Mouse (Mus musculus): ENCODE data around the gene Bend7.

DNA sequence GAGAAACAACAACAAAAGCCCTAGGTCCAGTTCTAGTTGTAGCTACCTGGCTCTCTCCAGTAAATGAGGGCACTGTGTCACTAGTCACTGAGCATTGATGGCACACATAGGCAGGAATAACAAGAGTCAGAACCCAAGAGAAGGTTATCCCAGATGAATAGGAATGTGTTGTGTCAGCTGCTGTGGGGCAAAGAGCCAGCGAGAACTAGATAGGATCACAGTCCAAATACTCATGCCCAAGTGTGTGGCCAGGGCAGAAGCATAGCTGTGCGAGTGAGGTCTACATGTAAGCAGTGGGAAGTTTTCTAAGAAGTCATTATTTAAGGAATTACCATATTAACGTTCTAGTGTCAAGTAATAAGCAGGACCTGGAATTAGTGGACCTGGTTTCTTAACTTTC is 37.7 kb upstream of the Bend7 start:
- TF ChIP-seq CTCF (IDR thresholded peaks at IDR 0.05; ENCODE audit: extremely low read depth, insufficient read depth, low read length) (no peak), POLR2A (IDR thresholded peaks at IDR 0.05; ENCODE audit: extremely low read depth, insufficient read depth, low read length) (no peak)

Data from cortical plate, adult 2 months (tissue).